Mouse (Mus musculus): ENCODE measurements around the gene Theg.

Theg gene

GRCm38 (mm10) chr10:79594111-79594510, 7.0 kb upstream of the Theg start:
- no peak for DNase-seq (ENCODE audit: low spot score)

- no peak for DNase-seq (ENCODE audit: low spot score)
Observed at GRCm38 (mm10) chr10:79590702-79591101, 3.6 kb upstream of the Theg start.

GRCm38 (mm10) chr10:79587752-79588126, 608 bp upstream of the Theg start:
- DNase-seq (ENCODE audit: low spot score) = no peak

DNA sequence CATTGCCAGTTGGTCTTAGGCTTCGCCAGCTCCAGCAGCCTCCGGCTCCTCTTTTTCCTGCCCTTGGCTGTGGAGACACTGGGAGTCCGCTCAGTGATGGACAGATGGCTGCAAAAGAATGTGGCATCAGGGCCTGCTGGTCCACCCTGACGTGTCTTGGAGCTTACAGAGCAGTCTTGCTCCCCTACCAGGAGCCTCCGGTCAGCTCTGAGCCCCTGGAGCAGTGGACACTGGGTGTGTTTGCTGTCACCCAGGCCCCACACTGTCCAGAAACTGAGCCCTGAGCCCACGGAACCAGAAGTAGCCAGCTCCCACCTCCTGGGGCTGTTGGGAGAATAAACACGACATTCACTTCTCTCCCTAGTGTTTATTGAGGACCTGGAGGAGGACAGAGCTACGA, 888 bp downstream of the Theg start:
- DNase-seq (ENCODE audit: low spot score) = no peak

DNA sequence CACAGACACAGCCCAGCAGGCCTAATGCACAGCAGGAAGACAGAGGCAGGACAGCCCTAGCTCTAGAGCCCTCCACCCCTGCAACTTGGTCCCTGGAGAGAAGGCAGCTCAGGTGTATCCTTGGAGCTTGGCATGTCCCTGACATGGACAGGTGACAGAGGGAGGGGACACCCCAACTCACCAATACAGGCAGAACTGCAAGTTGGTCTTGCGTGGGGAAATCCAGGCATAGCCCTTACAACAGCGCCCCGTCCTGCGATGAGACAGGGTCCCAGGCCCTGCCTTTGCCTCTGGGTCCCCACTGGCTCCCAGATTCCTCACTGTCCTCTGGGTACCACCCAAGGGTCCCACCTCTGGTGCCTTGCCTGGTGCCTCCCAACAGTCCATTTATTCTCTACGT, 1.4 kb downstream of the Theg start:
- no peak for DNase-seq (ENCODE audit: low spot score)

GRCm38 (mm10) chr10:79585136-79585535, 2.0 kb downstream of the Theg start:
- DNase-seq (ENCODE audit: low spot score) = no peak

GRCm38 (mm10) chr10:79584426-79584825, 2.7 kb downstream of the Theg start:
- no peak for DNase-seq (ENCODE audit: low spot score)

GRCm38 (mm10) chr10:79584021-79584420, 3.1 kb downstream of the Theg start:
- no peak for DNase-seq (ENCODE audit: low spot score)

- DNase-seq (ENCODE audit: low spot score) = no peak
Observed at GRCm38 (mm10) chr10:79581501-79581900, 5.6 kb downstream of the Theg start.

GRCm38 (mm10) chr10:79580811-79581210, 6.3 kb downstream of the Theg start:
- peak; percentile 18 for DNase-seq (ENCODE audit: low spot score)

- no peak for DNase-seq (ENCODE audit: low spot score)
Observed at GRCm38 (mm10) chr10:79580356-79580755, 6.8 kb downstream of the Theg start.

GRCm38 (mm10) chr10:79579781-79580180, 7.3 kb downstream of the Theg start:
- no peak for DNase-seq (ENCODE audit: low spot score)

DNA sequence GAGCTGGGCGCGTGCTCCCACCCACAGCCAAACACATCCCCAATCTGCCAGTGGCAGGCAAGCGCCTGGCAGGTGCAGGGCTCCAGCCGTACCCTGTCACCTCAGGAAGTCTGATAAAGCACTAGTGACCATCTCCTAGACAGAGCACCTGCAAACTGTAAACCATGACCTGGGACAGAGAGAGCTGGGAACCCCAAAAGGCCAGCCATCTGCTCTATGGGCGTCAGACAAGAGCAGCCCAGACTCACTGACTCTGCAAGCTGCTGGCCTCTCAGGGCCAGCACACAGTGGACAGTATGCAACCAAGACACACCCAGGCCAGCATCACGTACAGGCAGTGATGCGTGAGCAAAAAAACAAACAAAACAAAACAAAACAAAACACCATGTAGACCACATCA, 8.2 kb downstream of the Theg start:
- no peak for DNase-seq (ENCODE audit: low spot score)

DNA sequence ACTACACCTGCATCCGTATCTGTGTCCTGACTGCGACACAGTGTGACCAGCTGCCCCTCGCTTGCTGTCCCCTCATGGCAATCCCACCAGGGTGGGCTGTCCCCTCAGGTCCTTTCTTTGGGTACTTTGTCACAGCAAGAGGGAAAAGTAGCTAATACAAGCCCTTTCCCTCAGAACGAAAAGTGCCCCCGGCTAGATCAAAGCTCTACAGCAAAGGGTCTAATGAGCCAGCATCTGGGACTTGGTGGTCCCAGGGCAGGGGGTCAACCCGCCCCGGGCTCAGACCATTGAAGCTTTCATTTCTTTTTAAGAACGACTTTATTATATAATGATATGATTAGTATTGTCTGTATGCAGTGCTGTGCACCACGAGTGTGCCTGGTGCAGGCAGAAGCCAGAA, 8.9 kb downstream of the Theg start:
- DNase-seq (ENCODE audit: low spot score) = no peak

GRCm38 (mm10) chr10:79577376-79577775, 9.8 kb downstream of the Theg start:
- DNase-seq (ENCODE audit: low spot score) = no peak

GRCm38 (mm10) chr10:79575754-79576153, 11.4 kb downstream of the Theg start:
- DNase-seq (ENCODE audit: low spot score) = no peak

GRCm38 (mm10) chr10:79574796-79575195, 12.3 kb downstream of the Theg start:
- no peak for DNase-seq (ENCODE audit: low spot score)

- no peak for DNase-seq (ENCODE audit: low spot score)
Observed at GRCm38 (mm10) chr10:79574350-79574749, 12.8 kb downstream of the Theg start.

DNA sequence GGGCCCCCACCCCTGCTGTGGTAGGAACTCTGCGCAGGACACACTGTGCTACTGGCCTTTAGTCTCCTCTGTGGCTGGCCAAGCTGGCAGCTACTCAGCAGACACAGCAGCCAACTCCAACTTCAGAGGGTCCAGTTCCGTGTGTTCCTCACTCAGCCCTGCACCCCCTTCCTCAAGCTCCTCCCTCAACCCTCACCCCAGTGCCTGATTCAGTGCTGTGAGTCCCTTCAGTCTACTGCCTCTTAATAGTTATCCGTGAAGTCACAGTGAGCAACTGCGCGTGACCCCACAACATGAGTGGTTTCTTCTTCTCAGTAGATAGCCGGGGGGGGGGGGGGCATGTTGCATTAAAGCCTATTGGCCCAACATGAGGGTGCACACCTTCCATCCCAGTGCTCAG, 13.5 kb downstream of the Theg start:
- DNase-seq (ENCODE audit: low spot score) = no peak

DNA sequence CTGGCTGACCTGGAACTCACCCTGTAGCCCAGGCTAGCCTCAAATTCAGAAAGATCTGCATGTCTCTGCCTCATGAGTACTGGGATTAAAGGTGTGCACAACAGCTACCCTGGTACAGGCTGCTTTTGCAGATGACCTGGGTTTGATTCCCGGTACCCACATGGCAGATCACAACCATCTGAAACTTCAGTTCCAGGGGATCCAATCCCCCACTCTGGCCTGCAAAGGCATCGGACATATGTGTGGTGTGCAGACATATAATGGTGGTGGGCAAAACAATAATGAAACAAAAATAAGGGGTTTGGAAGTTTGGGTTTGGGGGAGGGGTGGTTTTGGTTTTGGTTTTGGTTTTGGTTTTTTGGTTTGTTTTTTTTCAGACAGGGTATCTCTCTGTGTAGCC, 15.8 kb downstream of the Theg start:
- no peak for DNase-seq (ENCODE audit: low spot score)

GRCm38 (mm10) chr10:79569921-79570320, 17.2 kb downstream of the Theg start:
- DNase-seq (ENCODE audit: low spot score) = no peak

- no peak for DNase-seq (ENCODE audit: low spot score)
Observed at GRCm38 (mm10) chr10:79559716-79560115, 27.4 kb downstream of the Theg start.

DNA sequence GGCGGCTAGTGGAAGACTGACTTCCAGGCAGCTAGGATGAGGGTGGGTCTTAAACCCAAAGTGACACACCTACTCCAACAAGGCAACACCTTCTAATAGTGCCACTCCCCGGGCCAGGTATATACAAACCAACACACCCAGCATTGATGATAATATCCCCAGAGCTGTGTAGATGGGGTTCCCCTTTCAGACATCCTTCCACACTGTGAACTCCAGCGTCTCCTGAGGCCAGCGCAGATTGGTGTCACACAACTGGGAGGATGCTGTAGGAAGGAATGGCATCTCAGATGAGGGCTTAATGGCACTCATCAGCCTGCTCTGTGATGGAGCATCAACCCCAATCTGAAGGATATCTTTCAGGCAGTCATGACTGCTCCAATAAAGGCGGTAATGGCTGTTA, 29.6 kb downstream of the Theg start:
- DNase-seq (ENCODE audit: low spot score) = no peak

DNA sequence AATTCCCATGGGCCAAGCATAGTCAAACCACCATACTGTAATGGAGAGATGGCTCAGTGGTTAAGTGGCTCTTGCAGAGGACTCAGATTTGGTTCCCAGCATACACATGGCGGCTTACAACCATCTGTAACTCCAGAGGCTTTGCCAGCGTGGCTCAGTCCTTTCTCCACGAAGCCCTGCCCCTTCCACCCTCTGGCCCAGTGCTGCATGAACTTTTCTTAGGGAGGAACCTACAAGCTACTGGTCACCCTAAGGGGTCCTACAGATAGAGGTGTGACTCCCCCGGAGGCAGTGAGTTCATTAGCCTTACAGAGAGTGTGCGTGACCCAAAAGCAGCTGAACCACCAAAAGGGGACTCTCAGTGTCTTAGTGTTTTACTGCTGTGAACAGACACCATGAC, 30.2 kb downstream of the Theg start:
- no peak for DNase-seq (ENCODE audit: low spot score)

GRCm38 (mm10) chr10:79555238-79555724, 31.9 kb downstream of the Theg start:
- no peak for DNase-seq (ENCODE audit: low spot score)

Measured in ovary, postnatal 36 days (tissue).